Mouse (Mus musculus) embryo, embryonic 10 days (tissue): ENCODE results near the gene Jund.

ENCODE experiments used
- DNase-seq: peaks from one replicate; pipeline ENCODE4 v3.0.0-alpha.2; 2015; ENCODE audit warnings: low spot score

Gene Jund

DNA sequence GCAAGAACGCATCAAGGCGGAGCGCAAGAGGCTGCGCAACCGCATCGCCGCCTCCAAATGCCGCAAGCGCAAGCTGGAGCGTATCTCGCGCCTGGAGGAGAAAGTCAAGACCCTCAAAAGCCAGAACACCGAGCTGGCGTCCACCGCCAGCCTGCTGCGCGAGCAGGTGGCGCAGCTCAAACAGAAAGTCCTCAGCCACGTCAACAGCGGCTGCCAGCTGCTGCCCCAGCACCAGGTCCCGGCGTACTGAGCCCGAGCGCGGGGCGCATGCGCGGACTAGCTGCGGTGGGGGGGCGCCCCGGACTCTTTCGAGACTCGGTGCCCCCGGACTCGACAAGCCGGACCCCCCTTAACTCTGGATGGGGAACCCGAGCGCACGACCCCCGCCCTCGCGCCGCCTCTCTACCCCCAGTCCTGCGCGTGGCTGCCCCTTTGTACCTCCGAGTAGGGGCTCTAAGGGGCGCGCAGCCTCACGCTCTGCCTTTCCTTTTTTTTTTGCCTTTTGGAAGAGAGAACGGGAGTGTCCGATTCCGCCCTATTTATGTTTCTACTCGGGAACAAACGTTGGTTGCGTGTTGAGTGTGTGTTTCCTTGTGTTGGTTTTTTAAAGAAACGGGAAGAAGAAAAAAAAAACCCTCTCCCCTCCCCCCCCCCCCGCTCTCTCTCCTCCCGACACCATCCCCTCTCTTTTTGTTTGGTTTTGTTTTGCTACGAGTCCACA, 1.2 kb downstream of the Jund start:
- peak; percentile 85 for DNase-seq

DNA sequence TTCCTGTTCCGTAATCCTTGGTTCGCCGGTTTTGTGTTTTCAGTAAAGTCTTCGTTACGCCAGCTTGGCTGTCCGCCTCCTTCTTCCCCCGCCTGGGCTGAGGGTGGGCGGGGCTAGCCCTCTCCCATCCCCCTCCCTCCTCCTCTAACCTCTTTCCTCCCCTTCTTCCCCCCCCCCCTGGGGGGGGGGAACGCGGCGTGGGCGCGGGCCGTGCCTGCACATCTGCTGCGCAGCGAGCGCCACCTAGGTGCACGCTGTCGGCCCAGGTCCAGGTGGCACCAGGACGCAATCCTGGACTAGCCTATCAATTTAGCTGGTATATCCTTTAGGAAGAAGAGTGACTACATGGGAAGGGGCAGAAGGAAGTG, 1.8 kb downstream of the Jund start:
- peak; percentile 90 for DNase-seq

GRCm38 (mm10) chr8:70701048-70701981, 2.6 kb downstream of the Jund start:
- no peak for DNase-seq

DNA sequence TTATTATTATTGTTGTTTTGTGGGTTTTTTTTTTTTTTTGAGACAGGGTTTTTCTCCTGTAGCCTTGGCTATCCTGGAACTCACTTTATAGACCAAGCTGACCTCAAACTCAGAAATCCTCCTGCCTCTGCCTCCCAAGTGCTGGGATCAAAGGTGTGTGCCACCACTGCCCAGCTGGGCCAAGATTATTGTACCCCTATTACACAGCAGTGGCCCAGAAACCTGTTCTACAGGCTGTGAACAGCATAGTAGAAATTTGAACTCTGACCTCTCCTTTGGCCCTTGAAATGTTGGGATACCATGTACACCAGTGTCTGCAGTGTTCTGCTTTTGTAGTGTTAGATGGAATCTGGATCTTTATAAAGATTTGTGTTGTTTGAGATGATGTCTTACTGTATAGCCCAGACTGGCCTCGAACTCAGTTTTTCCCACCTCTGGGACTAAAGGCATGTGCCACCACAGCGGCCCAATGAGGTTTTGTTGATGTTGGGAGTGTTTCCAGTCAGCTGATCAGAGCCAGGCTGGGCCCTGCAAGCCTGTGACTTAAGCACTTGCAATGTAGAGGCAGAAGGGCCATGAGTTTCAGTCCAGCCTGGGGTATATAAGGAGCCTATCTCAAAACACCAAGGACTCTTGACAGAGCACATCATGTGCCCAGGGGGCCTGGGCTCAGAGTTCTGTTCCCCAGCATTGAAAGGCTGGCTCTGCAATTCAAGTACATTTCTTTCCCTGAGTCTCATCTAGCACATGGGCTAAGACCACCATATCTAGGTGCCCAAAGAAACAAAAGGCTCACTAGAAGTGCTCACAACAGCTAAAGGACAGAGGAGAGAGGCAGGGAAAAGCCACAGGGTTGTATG, 3.5 kb downstream of the Jund start:
- no peak for DNase-seq

- no peak for DNase-seq
These were observed 4.1 kb downstream of the Jund start for GRCm38 (mm10) chr8:70702842-70703182.

DNA sequence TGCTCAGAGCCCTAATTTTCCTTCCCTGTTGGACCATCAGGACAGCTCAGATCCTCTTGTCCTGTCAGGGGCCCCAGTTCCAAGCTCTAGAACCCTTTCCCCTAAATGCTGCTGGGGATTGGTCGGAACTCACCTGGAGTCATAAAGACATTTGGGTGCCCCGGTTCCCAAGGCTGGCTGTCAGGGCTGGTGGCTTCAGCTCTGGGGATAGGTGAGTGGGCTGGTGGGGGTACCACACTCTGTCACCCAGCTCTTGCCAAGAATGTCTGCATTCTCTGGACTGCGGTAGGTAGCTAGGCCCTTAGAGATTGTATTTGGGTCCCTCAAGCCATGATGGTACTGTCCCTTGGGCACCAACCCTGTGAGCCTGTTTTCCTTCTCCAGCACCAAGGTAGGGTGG, 4.5 kb downstream of the Jund start, which contains the start of gene Iqcn:
Gene Iqcn, plus strand, starts transcription at position 171 of the 400 bp plus-strand sequence.
- no peak for DNase-seq

DNA sequence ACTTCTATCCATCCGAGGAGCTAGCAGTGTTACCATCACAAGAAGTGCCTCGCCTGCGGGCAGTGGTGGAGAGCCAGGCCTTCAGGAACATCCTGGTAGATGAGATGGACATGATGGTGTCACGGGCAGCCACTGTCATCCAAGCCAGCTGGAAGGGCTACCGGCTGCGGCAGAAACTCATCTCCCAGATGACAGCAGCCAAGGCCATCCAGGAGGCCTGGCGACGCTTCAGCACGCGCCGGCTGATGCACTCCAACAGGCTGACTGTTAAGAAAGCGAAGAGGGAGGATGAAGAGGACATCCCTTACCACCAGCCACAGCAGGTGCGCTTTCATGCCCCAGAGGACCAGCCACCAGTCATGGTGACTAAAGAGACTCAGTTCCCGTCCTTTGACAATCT, 9.5 kb downstream of the Jund start:
- no peak for DNase-seq

DNA sequence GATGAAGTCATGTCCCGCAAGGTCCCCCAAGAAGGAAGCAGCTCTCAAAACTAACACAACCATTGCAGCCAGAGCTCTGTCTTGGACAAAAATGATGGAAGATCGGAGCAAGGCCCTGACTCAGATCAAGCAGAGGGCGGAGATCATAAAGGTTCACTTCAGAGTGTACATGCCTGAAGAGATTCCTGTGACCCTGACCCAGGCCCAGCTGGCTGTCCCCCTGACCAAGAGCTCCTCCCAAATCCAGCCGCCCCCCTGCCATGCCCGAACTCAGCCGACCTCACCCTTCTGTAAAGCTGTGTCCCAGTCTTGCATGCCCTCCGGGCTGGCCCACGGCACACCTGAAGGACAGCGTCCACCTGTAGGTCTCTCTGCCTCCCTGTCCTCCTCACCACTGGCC, 11.0 kb downstream of the Jund start:
- no peak for DNase-seq

GRCm38 (mm10) chr8:70710296-70710695, 11.5 kb downstream of the Jund start:
- DNase-seq: no peak

- DNase-seq: no peak
These were observed 12.3 kb downstream of the Jund start for GRCm38 (mm10) chr8:70711041-70711440.

DNA sequence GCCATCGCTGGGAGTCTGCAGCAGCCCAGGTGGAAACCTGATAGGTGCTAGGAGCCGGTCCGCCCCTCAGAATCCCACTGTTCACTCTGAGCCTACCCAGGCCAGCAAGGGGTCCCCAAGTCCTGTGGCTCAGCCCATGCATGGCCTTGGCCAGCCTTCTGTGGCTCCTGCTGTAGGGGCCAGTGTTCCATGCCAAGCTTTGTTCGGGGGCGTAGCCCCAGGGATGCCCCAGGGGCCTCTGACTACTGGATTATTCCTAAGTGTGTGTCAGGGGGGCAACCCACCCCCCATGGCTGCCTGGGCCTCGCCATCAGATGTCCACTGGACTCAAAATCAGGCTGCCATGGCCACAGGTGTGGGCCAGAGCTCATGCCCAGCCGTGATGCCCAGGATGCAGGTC, 15.2 kb downstream of the Jund start:
- no peak for DNase-seq

GRCm38 (mm10) chr8:70715086-70715485, 16.3 kb downstream of the Jund start:
- DNase-seq: no peak

GRCm38 (mm10) chr8:70716521-70717400, 18.0 kb downstream of the Jund start:
- DNase-seq: no peak

- DNase-seq: peak; percentile 53
These were observed 19.5 kb downstream of the Jund start, which contains the start of gene Gm3336 for GRCm38 (mm10) chr8:70718297-70718696. Gene Gm3336 (plus strand): TSS chr8:70718543.

GRCm38 (mm10) chr8:70719796-70720270, 21.1 kb downstream of the Jund start:
- DNase-seq: no peak

- peak; percentile 84 for DNase-seq
These were observed 22.0 kb downstream of the Jund start for GRCm38 (mm10) chr8:70720739-70721138.

DNA sequence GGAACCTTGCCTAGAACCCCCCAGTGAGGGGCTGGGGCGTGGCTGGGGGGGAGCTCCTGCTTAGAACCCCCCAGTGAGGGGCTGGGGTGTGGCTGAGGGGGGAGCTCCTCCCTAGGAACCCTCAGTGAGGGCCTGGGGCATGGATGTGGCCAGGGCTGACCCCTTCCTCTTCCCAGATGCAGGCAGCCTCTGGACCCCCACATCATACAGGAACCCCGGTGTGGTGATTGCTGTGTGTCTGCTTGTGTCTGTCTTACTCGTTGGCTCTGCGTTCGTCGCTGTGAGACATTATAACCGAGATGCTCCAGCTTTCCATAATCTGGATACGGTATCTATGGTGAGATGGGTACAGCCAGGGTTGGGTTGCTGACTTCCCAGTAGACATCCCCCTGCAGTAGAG, 22.9 kb downstream of the Jund start:
- no peak for DNase-seq

DNA sequence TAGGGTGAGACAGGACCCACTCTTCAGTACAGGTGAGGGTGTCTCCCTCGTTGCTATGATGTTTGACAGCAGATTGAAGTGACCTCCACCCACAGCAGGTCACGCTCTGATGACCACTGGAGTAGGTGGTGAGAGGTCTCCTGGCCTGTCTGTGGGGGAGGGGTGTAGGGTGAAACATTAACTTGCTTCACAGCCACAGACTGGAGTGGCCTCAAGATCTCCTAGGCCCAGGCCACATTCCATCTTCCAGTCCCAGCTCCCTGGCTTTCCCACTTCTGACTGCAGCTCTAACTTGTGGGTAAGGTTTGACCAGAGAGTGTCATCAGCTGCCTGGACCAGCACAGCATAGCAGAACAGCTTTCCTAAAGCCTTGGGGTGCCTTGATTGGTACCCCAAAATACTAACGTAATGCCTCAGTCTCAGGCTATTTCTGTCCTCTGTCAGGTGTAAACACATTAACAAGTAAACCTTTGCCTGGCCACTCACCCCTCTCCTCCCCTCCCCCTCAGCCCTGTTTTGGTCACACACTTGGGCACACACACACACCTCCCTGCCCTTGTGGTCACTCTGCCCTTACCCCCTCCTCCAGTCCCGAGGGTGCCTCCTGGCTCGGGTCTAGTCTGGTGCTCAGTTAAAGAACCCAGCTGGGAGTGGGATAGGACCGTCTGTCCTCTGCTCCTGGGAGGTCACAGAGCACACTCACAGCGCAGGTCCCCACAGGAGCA, 24.9 kb downstream of the Jund start, which contains the start of gene Pde4c:
Gene Pde4c, plus strand, starts transcription at position 235 of the 725 bp plus-strand sequence.
- DNase-seq: no peak

DNA sequence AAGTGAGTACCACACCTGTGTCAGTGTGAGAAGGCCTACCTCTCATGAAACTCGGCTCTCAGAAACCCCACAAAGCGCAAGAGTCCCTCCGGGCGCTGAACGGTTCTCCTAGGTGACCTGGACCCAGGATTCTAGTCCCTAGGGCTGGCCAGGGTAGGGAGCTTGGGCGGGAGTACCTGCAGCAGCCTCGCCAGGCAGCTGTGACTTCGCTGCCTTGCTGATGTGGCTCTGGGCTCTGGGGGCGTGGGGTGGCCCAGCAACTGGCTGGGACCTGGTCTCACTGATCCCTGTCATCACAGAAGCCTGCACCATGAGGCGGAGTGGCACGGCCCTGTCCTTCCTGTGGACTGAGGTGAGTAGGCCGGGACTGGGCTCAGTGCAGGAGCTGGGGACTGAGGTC, 25.5 kb downstream of the Jund start:
- DNase-seq: no peak

DNA sequence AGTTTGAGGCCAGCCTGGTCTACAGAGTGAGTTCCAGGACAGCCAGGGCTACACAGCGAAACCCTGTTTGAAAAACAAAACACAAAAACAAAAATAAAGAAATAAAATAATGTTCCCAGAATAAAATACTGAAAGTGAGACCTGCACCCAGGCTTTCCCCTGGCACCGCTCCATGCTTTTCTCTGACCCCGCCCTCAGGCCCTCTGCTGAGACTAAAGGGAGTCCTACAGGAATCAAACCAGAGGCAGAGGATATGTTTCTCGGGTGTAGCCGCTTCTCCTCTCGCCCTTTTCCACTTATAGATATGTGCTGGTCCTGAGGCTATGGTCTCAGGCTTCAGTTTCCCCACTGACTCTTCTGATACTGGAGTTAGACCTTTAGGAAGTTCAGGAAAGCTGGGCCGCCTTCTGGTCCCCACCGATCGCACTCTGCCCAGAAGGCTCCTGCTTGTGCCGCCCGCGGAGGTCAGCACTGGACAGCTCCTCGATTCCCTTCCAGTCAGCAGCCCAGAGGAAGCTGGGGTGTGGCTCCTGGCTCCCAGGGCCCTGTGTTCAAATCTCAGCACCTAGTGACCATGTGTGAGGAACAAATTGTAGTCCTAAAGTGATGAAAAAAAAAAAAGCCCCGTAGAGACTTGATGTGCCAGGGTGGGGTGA, 27.2 kb downstream of the Jund start:
- DNase-seq: peak; percentile 66
